Mouse (Mus musculus) hindbrain, embryonic 11.5 days (tissue): Measurements from ENCODE around the gene Ppp1r12b. TPM values are rescaled to one million over a fixed set of nuclear protein-coding genes. Genes with fewer than 3 reads are reported as not detected.
A peak's percentile ranks its signal among the peaks of the same experiment; 100 is the strongest.
"Not testable (repeated sequence)": the region's sequence is repeated elsewhere in the genome, so short reads cannot be mapped to it uniquely, and the experiment has no call there.

Source experiments
- ATAC-seq: fragments of 200-750 bp; cut with Nextera tagmentation; 2 replicates; pipeline ENCODE4 v1.8.0; 2017; ENCODE audit warnings: mild to moderate bottlenecking, moderate TSS enrichment, moderate library complexity; ENCODE audit not compliant: low FRiP score
- DNase-seq: peaks from one replicate; pipeline ENCODE4 v3.0.0-alpha.2; 2015; ENCODE audit warnings: low spot score
- H3K27ac ChIP-seq: fragments of 300-500 bp; sonication (generic); 2 replicates; pipeline ENCODE4 v1.5.1; 2014; ENCODE audit warnings: mild to moderate bottlenecking, low read depth, low read length
- H3K27me3 ChIP-seq: fragments of 300-500 bp; sonication (generic); 2 replicates; pipeline ENCODE4 v1.6.1; 2014; ENCODE audit warnings: mild to moderate bottlenecking, low read length, moderate library complexity, mixed read lengths; ENCODE audit not compliant: control insufficient read depth, insufficient read depth
- H3K36me3 ChIP-seq: fragments of 300-500 bp; sonication (generic); 2 replicates; pipeline ENCODE4 v1.6.1; 2014; ENCODE audit warnings: mild to moderate bottlenecking, low read length, moderate library complexity, mixed read lengths; ENCODE audit not compliant: control insufficient read depth, insufficient read depth
- H3K4me1 ChIP-seq: fragments of 300-500 bp; sonication (generic); replicated peaks from 2 replicates; pipeline ENCODE4 v1.6.1; 2014; ENCODE audit warnings: low read length, mixed read lengths; ENCODE audit not compliant: control insufficient read depth, insufficient read depth
- H3K4me2 ChIP-seq: fragments of 300-500 bp; sonication (generic); replicated peaks from 2 replicates; pipeline ENCODE4 v1.6.1; 2014; ENCODE audit warnings: mild to moderate bottlenecking, low read depth, low read length
- H3K4me3 ChIP-seq: fragments of 300-500 bp; sonication (generic); 2 replicates; pipeline ENCODE4 v1.5.1; 2014; ENCODE audit warnings: low read depth, low read length
- H3K9ac ChIP-seq: fragments of 300-500 bp; sonication (generic); 2 replicates; pipeline ENCODE4 v1.6.1; 2014; ENCODE audit warnings: low read depth, low read length
- H3K9me3 ChIP-seq: fragments of 300-500 bp; sonication (generic); 2 replicates; pipeline ENCODE4 v1.6.1; 2016; ENCODE audit warnings: low read length; ENCODE audit not compliant: control insufficient read depth
- WGBS: fragments of 180-500 bp; shearing (Covaris S2); extraction: QIAGEN DNeasy Blood & Tissue Kit; methylation state at CpG from one replicate; pipeline ENCODE4 v1.1.7; 2014; 5-methylcytosine and 5-hydroxymethylcytosine counted together
- polyA plus RNA-seq: library from polyadenylated mRNA; unstranded; fragments of >200 nt; fragmentation: Nextera tagmentation; extraction: Ambion mirVana; gene quantifications from 2 replicates; pipeline ENCODE4 v1.2.1, GENCODE M21; 2014

The Ppp1r12b gene
- polyA plus RNA-seq, 1 experiment from 2014 or later: 10.8 TPM

DNA sequence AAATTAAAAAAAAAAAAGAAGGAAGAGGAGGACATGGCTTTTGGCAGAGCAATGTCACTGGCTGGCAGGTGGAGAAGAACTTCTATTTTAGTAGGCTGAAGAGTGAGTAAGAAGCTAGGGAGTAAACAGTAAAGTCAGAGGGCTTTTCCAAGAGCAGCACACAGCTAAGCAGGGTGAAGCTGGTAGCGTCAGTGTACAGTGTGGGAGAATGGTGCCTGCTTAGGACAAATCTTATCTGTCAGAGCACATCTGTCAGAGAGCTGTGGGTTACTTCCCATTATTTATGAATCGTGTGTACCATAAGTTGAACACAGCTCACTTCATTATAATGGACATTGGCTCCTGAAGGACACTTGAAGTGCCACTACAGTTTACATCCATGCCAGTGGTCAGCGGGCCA lies 102.9 kb downstream of the Ppp1r12b start:
- Histone ChIP-seq H3K27me3 (no peaks in the 10 kb centered on the region), H3K4me3 (no peak overlapping the region), H3K27ac (no peak overlapping the region), H3K4me1 (no peaks in the 10 kb centered on the region), H3K36me3 (no peaks in the 10 kb centered on the region), H3K9ac (no peak overlapping the region), H3K4me2 (no peak overlapping the region), H3K9me3 (no peaks in the 10 kb centered on the region)
- 93% methylated on average over 3 of the region's 3 CpGs for WGBS
- DNase-seq (no peak), ATAC-seq (no peak)

DNA sequence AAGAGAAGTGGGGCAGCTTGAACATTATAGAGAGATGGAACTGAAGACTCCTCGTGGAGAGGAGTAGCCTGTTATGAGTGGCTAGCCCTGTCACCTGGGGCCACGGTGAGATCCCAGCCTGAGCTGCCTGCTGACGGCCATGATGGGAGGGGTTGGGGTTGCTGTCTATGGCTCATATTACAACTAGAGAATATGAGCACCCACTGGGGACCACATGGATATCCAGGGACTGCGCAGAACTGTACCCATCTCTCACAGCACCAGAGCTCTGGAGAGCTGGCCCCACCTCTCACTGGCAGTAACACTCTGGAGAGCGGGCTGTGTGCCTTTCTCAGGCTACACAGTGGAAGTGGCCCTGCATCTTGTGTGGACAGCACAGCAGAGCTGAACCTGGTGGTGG lies 104.5 kb downstream of the Ppp1r12b start:
- Histone ChIP-seq H3K4me1 (no peaks in the 10 kb centered on the region), H3K36me3 (no peaks in the 10 kb centered on the region), H3K9me3 (no peaks in the 10 kb centered on the region), H3K4me3 (no peak overlapping the region), H3K27me3 (no peaks in the 10 kb centered on the region), H3K9ac (no peak overlapping the region), H3K27ac (no peak overlapping the region), H3K4me2 (no peak overlapping the region)
- DNase-seq (no peak), ATAC-seq (no peak)
- 82% methylated on average over 5 of the region's 5 CpGs for WGBS

GRCm38 (mm10) chr1:134850361-134850760 lies 105.4 kb downstream of the Ppp1r12b start:
- Histone ChIP-seq H3K9ac (no peak overlapping the region), H3K27me3 (no peaks in the 10 kb centered on the region), H3K27ac (no peak overlapping the region), H3K4me3 (no peak overlapping the region), H3K4me2 (no peak overlapping the region), H3K9me3 (no peaks in the 10 kb centered on the region), H3K36me3 (no peaks in the 10 kb centered on the region), H3K4me1 (no peaks in the 10 kb centered on the region)
- ATAC-seq (no peak), DNase-seq (no peak)
- WGBS: 92% methylated on average over 3 of the region's 3 CpGs

DNA sequence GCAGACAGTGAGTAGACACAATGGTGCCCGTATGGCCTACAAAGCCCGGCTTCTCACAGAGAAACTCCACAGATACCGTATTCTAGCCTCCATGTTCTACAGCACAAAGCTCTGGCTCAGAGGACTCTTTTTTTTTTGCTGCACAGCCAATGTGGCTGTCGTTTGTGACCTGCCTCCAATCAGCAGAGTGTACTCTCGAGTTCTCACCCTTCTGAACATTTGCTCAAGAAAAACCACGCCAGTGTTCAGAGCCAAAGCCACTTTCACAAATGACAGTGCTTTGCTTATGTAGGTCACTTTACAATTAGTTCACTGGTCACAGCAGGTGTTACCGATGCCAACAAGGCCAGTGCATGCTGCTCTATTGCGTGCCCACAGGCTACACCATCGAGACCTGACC lies 107.9 kb downstream of the Ppp1r12b start:
- 88% methylated on average over 9 of the region's 9 CpGs for WGBS
- H3K4me2 ChIP-seq: no peak overlapping the region
- H3K27ac ChIP-seq: no peak overlapping the region
- H3K9me3 ChIP-seq: no peaks in the 10 kb centered on the region
- H3K36me3 ChIP-seq: no peaks in the 10 kb centered on the region
- no peaks in the 10 kb centered on the region for H3K27me3 ChIP-seq
- DNase-seq (no peak), ATAC-seq (no peak)
- H3K9ac ChIP-seq: no peak overlapping the region
- no peaks in the 10 kb centered on the region for H3K4me1 ChIP-seq
- no peak overlapping the region for H3K4me3 ChIP-seq

DNA sequence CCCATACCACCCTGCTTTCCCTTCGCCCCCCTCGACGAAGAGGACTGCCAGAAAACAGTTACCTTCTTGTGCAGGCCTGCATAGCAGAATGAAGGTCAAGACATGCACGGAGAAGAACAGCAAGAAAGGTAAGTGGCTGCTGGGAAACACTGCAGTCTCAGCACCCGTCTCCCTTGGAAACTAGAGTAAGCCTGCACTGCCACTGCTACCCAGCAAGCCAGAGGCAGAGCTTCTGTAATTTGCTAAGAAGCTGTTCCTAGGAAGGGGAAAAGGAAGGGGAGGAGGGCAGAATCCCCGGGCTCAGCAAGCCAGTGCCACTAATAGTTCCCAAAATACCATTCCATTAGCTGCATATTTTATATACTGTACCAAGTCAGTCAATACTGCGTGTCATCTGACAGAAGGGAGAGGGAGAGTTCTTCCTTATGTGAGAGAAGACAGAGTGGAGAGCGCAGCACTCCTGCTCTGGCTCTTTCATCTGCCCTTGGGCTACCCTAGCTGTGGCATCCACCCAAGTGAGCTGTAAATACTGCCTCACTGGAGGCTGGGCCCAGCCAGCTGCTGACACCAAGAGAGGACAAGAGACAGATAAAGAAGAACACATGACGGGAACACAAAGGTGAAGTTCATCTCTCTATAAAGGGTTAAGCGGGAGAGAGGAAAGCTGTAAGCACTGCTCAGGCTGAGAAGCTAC lies 109.3 kb downstream of the Ppp1r12b start:
- Histone ChIP-seq H3K4me2 (no peak overlapping the region), H3K4me3 (no peak overlapping the region), H3K4me1 (no peaks in the 10 kb centered on the region), H3K36me3 (no peaks in the 10 kb centered on the region), H3K9ac (no peak overlapping the region), H3K27me3 (no peaks in the 10 kb centered on the region), H3K27ac (no peak overlapping the region), H3K9me3 (no peaks in the 10 kb centered on the region)
- 87% methylated on average over 10 of the region's 10 CpGs for WGBS
- DNase-seq (no peak), ATAC-seq (no peak)

DNA sequence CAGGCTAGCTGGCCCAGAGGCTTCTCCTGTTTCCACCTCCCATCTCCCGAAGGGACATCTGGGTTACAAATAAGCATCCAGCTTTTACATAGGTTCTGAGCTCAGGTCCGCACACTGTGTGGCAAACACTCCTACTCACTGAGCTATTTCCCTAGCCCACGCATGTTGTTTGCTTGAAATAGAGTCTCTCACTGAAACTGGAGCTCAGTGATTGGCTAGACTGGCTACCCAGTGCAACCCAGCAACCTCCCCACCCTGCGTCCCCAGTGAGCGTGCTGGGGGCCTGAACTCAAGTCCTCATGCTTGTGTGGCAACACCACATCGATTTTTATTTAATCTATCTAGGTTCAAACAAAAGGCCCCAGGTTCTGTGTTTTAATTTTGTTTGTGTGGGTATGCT lies 112.4 kb downstream of the Ppp1r12b start:
- H3K27ac ChIP-seq: no peak overlapping the region
- ATAC-seq (no peak), DNase-seq (no peak)
- no peaks in the 10 kb centered on the region for H3K4me1 ChIP-seq
- no peak overlapping the region for H3K4me3 ChIP-seq
- WGBS: 92% methylated on average over 6 of the region's 6 CpGs
- H3K9ac ChIP-seq: no peak overlapping the region
- no peak overlapping the region for H3K4me2 ChIP-seq
- H3K36me3 ChIP-seq: no peaks in the 10 kb centered on the region
- no peaks in the 10 kb centered on the region for H3K9me3 ChIP-seq
- H3K27me3 ChIP-seq: no peaks in the 10 kb centered on the region

GRCm38 (mm10) chr1:134836909-134837480 lies 118.7 kb downstream of the Ppp1r12b start:
- no peak overlapping the region for H3K4me3 ChIP-seq
- no peaks in the 10 kb centered on the region for H3K27me3 ChIP-seq
- 68% methylated on average over 10 of the region's 10 CpGs for WGBS

DNA sequence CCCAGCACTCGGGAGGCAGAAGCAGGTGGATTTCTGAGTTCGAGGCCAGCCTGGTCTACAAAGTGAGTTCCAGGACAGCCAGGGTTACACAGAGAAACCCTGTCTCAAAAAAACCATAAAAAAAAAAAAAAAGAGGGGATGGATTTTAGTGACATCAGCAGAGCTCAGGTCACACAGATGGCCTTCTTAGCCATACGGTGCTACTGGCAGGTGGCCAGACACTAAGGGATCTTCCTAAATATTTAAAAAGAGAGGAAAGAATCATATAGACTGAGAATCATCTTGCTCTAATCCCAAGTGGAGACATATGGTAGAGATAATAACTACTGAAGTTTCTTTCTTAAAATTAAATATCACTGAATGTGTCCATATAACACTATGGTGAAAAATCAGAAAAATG lies 124.9 kb downstream of the Ppp1r12b start:
- H3K27me3 ChIP-seq, H3K9me3 ChIP-seq, ATAC-seq, DNase-seq, H3K36me3 ChIP-seq, H3K4me1 ChIP-seq, H3K9ac ChIP-seq, H3K27ac ChIP-seq, H3K4me3 ChIP-seq, H3K4me2 ChIP-seq: not testable (repeated sequence)
- WGBS: 85% methylated on average over 3 of the region's 3 CpGs

More at GRCm38 (mm10) chr1:134836909-134837480, 118.7 kb downstream of the Ppp1r12b start:
- H3K36me3 ChIP-seq: no peaks in the 10 kb centered on the region; the same call in 1 of the 2 replicates
- no peaks in the 10 kb centered on the region for H3K9me3 ChIP-seq
- H3K4me1 ChIP-seq: no peaks in the 10 kb centered on the region
- ATAC-seq: no peak
- no peak overlapping the region for H3K27ac ChIP-seq
- no peak overlapping the region for H3K4me2 ChIP-seq
- DNase-seq: peak; percentile 20
- H3K9ac ChIP-seq: no peak overlapping the region

- Histone ChIP-seq H3K9me3 (no peaks in the 10 kb centered on the region), H3K36me3 (no peaks in the 10 kb centered on the region), H3K4me2 (no peak overlapping the region), H3K27ac (no peak overlapping the region), H3K27me3 (no peaks in the 10 kb centered on the region), H3K4me3 (no peak overlapping the region), H3K4me1 (no peaks in the 10 kb centered on the region), H3K9ac (no peak overlapping the region)
- ATAC-seq: no peak
- DNase-seq: no peak
- WGBS: 66% methylated on average over 4 of the region's 4 CpGs
Measured at GRCm38 (mm10) chr1:134829635-134830034, 126.1 kb downstream of the Ppp1r12b start.
